Mouse (Mus musculus): ENCODE measurements around the gene Mphosph6.

Gene Mphosph6

DNA sequence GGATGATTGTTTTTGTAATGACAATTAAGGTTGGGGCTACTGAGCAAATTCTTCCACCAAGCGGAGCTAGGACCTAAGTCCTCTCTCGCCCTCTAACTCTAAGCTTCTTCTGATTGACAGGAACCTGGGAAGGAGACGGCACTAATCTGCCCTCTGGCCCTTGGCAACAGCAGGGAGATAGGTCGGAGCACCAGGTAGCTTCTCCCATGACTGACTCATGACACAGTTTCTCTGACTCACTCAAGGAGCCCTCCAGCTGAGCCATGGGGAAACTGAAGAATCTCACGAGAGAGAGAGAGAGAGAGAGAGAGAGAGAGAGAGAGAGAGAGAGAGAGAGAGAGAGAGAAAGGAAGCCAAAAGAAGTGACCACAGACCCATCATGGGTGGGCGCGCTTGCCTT, 32.8 kb downstream of the Mphosph6 start:
- no peak for DNase-seq (ENCODE audit: low spot score)

DNA sequence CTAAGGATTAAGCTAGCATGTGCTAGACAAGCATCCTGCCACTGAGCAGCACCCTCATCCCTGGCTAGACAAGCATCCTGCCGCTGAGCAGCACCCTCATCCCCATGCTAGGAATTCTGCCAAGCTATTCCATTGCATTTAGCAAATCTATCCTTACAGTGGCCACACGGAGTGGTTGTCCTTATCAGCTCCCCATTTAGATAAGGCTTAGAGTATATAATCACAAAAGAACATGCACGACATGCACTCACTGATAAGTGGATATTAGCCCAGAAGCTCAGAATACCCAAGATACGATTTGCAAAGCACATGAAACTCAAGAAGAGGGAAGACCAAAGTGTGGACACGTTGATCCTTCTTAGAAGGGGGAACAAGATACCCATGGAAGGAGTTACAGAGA, 35.8 kb downstream of the Mphosph6 start:
- DNase-seq (ENCODE audit: low spot score) = no peak

DNA sequence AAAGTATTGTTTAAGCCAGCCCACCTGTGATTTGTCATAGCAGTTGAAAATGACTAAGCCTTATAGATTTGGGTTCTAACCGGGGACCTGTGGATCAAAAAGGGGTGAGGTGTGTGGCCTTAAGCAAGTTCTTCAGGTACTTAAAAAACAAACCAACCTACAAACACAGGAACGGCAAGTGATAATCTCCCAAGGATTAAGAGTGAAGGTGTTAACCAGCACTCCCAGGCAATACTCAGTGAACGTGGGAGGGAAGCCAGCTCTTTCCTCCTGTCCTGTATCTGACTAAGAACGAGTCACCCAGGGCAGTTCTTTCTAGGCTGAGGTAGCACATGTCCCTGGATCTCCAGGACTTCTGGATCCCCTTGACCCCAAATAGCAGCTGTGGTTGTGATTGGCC, 37.1 kb downstream of the Mphosph6 start:
- no peak for DNase-seq (ENCODE audit: low spot score)

- DNase-seq (ENCODE audit: low spot score) = no peak
Observed at GRCm38 (mm10) chr8:117762776-117763175, 39.0 kb downstream of the Mphosph6 start.

GRCm38 (mm10) chr8:117757900-117758299, 43.8 kb downstream of the Mphosph6 start:
- DNase-seq (ENCODE audit: low spot score) = no peak

GRCm38 (mm10) chr8:117749436-117749835, 52.3 kb downstream of the Mphosph6 start:
- no peak for DNase-seq (ENCODE audit: low spot score)

- DNase-seq (ENCODE audit: low spot score) = no peak
Observed at GRCm38 (mm10) chr8:117747886-117748730, 53.6 kb downstream of the Mphosph6 start.

DNA sequence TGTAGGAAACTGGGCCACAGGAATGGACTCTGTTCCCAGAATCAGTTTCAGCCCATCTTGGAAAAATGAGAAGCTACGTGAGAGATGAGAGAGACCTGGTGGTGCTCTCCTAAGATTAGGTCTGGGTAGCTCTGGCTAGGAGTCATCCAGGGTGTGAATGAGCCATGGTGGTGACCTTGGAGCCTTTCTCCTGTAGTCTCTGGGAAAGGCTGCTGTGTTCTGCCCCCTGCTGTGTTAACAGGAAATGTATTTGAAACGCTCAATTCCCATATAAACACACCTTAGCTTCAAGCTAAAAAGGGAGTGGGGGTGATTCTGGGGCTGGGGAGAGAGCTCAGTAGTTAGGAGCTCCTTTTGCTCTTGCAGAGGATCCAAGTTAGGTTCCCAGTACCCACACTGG, 54.3 kb downstream of the Mphosph6 start:
- no peak for DNase-seq (ENCODE audit: low spot score)

DNA sequence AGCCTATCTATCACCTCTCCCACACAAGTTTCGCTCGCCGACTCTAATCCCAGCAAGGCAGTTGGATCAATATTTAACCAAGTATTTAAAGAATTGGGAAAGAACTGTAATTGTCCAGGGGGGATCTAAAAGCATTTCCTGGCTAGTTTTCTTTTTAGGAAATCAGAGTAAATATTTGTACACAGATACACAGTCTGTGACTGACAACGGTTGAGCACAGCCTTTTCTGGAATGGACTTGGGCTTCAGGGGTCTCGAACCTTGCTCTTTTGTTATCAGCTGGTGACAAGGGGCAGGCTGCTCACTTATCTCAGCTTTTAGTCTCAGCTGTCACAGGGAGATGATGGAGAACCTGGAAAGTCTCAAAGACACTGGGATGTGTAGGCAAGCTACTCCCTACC, 55.1 kb downstream of the Mphosph6 start:
- no peak for DNase-seq (ENCODE audit: low spot score)

GRCm38 (mm10) chr8:117742431-117743012, 59.2 kb downstream of the Mphosph6 start:
- no peak for DNase-seq (ENCODE audit: low spot score)

All from T-cell, adult 2 months (primary cell).